Mouse (Mus musculus) testis, adult 2 months (tissue): Measurements from ENCODE around the gene Gnaq. TPM values are rescaled to one million over a fixed set of nuclear protein-coding genes. Genes with fewer than 3 reads are reported as not detected.

ENCODE experiments used
- H3K27ac ChIP-seq: fragments of 200-500 bp; 2 replicates; pipeline ENCODE4 v1.5.1; 2012; ENCODE audit warnings: low read depth, low read length; ENCODE audit not compliant: control insufficient read depth, insufficient read depth
- H3K27me3 ChIP-seq: fragments of 200-500 bp; 2 replicates; pipeline ENCODE4 v1.6.1; 2012; ENCODE audit warnings: mild to moderate bottlenecking, low read length, moderate library complexity; ENCODE audit not compliant: control insufficient read depth, insufficient read depth
- H3K36me3 ChIP-seq: fragments of 200-500 bp; 2 replicates; pipeline ENCODE4 v1.6.1; 2012; ENCODE audit warnings: mild to moderate bottlenecking, low read length; ENCODE audit not compliant: control insufficient read depth, insufficient read depth
- H3K4me1 ChIP-seq: fragments of 200-500 bp; 2 replicates; pipeline ENCODE4 v1.6.1; 2012; ENCODE audit warnings: low read length; ENCODE audit not compliant: control insufficient read depth, insufficient read depth
- H3K4me3 ChIP-seq: fragments of 200-500 bp; 2 replicates; pipeline ENCODE4 v1.5.1; 2012; ENCODE audit warnings: low read depth, mild to moderate bottlenecking, low read length, moderate library complexity, mixed read lengths; ENCODE audit not compliant: control insufficient read depth
- CTCF ChIP-seq: fragments of 200-500 bp; IDR thresholded peaks from 2 replicates; pipeline ENCODE4 v1.5.1; 2012; ENCODE audit warnings: low read depth, mild to moderate bottlenecking, inconsistent platforms, low read length, moderate library complexity; ENCODE audit not compliant: control insufficient read depth, insufficient read depth, insufficient replicate concordance
- POLR2A ChIP-seq: fragments of 200-500 bp; IDR thresholded peaks from 2 replicates; pipeline ENCODE4 v1.6.1; 2012; ENCODE audit warnings: low read depth, mild to moderate bottlenecking, inconsistent platforms, low read length, moderate library complexity; ENCODE audit not compliant: control insufficient read depth
- polyA plus RNA-seq: library from polyadenylated mRNA; depleted of rRNA; stranded (reverse); fragments of >200 nt; gene quantifications from 2 replicates; pipeline ENCODE4 v1.2.3, GENCODE M21; 2012

The Gnaq gene
- polyA plus RNA-seq, 1 experiment, result 5.5 TPM

DNA sequence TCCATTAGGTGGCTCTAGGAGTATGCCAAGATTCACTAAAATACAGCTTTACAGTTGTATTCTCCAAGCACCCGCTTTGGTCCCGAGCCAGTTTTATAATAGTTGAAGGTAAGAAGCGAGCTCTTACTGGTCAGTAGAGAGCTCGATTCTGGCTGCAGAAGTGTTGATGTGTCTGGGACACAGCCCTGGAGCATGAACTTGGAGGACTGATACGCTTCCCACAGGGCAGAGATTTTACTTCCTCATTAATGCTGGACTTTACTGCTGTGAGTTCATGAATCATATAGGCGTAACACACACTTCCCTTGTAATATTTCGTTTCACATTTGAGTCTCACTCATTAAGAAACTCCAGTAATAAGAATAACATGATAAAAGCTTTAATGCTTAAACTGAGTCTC lies 197.5 kb downstream of the Gnaq start:
- no peak overlapping the region for H3K27ac ChIP-seq
- H3K27me3 ChIP-seq, result no peaks in the 10 kb centered on the region
- TF ChIP-seq POLR2A (no peak), CTCF (no peak)
- H3K4me1 ChIP-seq, result no peaks in the 10 kb centered on the region
- no peak overlapping the region for H3K4me3 ChIP-seq
- H3K36me3 ChIP-seq, result no peaks in the 10 kb centered on the region

DNA sequence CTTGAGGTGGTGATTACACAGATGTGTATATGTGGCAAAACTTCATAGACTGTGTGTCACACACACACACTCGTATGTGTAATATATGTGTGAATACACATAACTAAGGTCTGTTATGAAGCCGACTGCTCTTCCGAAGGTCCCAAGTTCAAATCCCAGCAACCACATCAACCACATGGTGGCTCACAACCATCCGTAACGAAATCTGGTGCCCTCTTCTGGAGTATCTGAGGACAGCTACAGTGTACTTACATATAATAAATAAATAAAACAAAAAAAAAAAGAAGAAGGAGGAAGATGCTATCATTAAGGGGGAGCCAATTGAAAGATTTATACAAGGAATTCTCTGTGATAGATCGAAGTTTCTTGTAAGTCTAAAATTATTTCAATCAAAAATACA lies 198.4 kb downstream of the Gnaq start:
- Histone ChIP-seq H3K27me3 (no peaks in the 10 kb centered on the region), H3K4me1 (no peaks in the 10 kb centered on the region), H3K27ac (no peak overlapping the region), H3K36me3 (no peaks in the 10 kb centered on the region), H3K4me3 (no peak overlapping the region)
- TF ChIP-seq CTCF (no peak), POLR2A (no peak)

DNA sequence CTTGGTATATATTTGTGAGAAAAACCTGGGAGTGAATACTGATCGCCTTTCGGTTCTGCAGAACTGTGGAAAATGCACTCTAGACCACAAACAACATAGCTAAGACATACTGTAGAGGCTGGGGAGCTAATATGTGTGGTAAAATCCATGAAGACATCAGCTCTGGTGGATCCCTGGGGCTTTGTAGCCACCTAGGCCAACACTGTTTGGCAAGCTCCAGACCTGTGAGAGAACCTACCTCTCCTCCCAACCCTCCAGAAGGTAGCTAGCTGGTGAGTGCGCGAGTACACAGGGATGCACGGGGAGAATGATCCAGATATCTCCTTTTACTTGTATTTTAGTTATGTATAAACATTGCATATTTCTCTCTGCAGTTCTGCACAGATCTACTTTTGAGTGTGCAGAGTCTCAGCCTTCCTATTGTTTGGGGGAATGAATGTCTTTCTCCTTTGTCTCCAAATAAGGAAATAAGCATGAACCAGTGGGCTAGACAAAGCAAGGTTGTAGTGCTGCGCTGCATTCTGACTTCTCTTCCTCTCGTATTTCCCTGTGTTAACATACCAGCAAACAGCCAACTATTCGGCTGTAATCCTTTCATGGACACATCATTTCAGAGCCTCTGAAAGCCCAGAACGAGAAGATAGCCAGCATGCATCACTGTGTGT lies 205.4 kb downstream of the Gnaq start:
- Histone ChIP-seq H3K27ac (no peak overlapping the region), H3K36me3 (no peaks in the 10 kb centered on the region), H3K27me3 (no peaks in the 10 kb centered on the region), H3K4me1 (no peaks in the 10 kb centered on the region), H3K4me3 (no peak overlapping the region)
- no peak for TF ChIP-seq CTCF
- TF ChIP-seq POLR2A, result no peak

DNA sequence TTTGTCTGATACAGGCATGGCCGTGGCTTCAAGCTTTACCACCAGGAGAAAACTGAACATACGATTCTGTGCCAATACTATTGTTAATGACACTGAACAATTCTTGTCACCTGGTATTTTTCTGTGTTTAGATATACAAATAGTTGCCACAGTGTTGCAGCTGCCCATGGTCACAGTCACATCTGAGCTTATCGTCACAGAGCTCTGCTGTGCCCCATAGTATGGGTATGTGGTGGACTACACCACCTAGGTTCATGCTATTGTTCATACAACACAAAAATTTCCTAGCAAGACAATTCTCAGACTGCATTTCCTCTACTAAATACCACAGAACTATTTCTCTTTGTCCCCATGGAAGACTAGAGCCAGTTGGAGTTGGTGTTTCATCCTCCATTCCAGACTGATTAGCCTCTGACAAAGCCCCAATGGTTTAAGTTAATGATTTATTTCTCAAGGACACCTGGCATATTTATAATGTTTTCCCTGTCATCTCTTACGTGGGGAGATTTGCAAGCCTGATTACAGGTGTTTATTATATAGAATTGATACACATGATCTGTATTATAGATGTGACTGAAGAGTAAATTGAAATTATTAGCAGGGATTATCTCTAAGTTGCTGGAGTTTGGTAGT lies 207.4 kb downstream of the Gnaq start:
- Histone ChIP-seq H3K36me3 (no peaks in the 10 kb centered on the region), H3K27me3 (no peaks in the 10 kb centered on the region), H3K4me3 (no peak overlapping the region), H3K4me1 (no peaks in the 10 kb centered on the region), H3K27ac (no peak overlapping the region)
- TF ChIP-seq CTCF, result no peak
- TF ChIP-seq POLR2A, result no peak

DNA sequence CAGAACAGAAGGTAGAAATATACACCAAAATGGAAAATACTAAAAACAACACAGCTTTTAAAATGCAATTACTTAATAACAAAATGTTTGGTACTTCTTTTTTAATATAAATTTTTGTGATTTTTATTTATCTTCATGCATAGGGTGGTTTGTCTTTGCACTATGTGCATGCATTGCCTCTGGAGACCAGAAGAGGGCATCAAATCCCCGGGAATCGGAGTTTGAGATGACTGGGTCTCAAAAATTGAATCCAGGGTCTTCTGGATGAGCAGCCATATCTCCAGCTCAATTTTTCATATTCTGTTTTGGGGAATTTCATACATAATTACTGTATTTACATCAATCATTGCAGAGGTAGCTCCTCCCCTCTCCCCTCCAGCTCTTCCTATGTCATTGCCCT lies 210.1 kb downstream of the Gnaq start:
- H3K27me3 ChIP-seq, result no peaks in the 10 kb centered on the region
- H3K36me3 ChIP-seq, result no peaks in the 10 kb centered on the region
- no peak overlapping the region for H3K4me3 ChIP-seq
- H3K4me1 ChIP-seq, result no peaks in the 10 kb centered on the region
- no peak overlapping the region for H3K27ac ChIP-seq
- TF ChIP-seq POLR2A (no peak), CTCF (no peak)

DNA sequence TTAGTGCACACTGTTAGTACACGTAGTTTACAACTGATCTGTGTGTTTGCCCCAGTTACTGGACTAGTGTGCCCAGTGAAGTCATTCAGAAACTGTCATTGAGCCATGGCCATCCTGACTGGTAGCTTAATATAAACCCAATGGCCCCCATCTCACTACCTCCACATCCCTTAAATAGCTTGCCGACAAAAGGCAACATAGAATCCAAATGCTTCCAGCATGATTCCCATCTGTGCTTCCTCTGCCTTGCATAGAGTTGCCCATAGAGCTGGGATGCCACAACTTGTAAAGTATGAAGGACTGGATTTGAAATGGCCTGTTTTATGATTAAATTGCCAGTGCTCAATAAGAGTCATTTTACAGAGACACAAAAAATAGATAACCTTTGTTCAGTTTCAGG lies 212.9 kb downstream of the Gnaq start:
- H3K27ac ChIP-seq, result no peak overlapping the region
- no peaks in the 10 kb centered on the region for H3K36me3 ChIP-seq
- TF ChIP-seq POLR2A (no peak), CTCF (no peak)
- H3K4me1 ChIP-seq, result no peaks in the 10 kb centered on the region
- no peak overlapping the region for H3K4me3 ChIP-seq
- no peaks in the 10 kb centered on the region for H3K27me3 ChIP-seq

DNA sequence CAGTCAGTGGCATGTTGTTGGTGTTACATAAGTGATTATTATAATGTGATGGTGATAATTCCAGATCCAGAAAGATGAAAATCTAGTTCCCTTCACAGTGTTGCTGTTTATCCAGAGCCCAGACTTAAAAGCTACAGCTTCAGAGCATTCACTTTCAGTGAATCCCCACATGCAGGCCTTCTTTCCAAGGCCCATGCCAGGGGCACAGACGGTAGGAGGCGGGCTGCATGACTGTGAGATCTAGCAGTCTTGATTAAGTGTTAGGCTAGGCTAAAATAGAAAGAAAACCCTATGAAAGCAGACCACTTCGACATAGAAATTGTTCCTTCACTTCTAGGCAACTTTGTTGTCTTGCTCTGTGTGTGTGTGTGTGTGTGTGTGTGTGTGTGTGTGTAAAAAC lies 214.4 kb downstream of the Gnaq start:
- TF ChIP-seq POLR2A, result no peak
- no peak for TF ChIP-seq CTCF
- Histone ChIP-seq H3K4me3 (no peak overlapping the region), H3K27ac (no peak overlapping the region), H3K27me3 (no peaks in the 10 kb centered on the region), H3K4me1 (no peaks in the 10 kb centered on the region), H3K36me3 (no peaks in the 10 kb centered on the region)

DNA sequence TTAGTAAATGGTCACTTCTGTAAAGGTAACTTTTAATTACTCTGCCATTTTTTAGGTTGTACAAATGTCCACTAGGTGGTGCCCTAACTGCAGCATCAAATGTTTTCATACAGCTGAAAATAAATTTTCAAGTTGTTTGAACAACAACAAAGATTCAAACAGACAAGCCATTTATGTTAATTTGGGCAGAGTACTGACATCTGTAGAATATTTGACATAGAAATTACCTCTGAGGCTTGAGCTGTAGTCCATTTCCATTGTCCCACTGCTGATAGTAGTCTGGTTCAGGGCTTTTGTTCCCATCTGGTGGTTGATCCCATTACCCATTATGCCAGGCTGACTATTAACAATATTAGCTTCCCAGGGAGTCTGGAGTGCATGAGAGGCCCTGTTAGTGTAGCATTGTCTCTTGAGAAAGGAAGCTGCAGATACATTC lies 221.1 kb downstream of the Gnaq start:
- Histone ChIP-seq H3K27me3 (no peaks in the 10 kb centered on the region), H3K36me3 (no peaks in the 10 kb centered on the region), H3K27ac (no peak overlapping the region), H3K4me1 (no peaks in the 10 kb centered on the region), H3K4me3 (no peak overlapping the region)
- no peak for TF ChIP-seq CTCF
- no peak for TF ChIP-seq POLR2A
